Mouse (Mus musculus) hindbrain, embryonic 11.5 days (tissue): ENCODE measurements around the gene Dusp13. TPM values are rescaled to one million over a fixed set of nuclear protein-coding genes. Genes with fewer than 3 reads are reported as not detected.

ENCODE experiments used
- polyA plus RNA-seq: library from polyadenylated mRNA; unstranded; fragments of >200 nt; fragmentation: Nextera tagmentation; extraction: Ambion mirVana; gene quantifications from 2 replicates; pipeline ENCODE4 v1.2.1, GENCODE M21; 2014

Dusp13 gene
- polyA plus RNA-seq, 1 experiment from 2014 or later = not detected

Other genes with a start within 250 kb of the Dusp13 start
- 0.13 TPM in 1 of 2 replicates, not detected in the other for gene Dupd1, start 36.6 kb downstream of the Dusp13 start, polyA plus RNA-seq
- gene Samd8, start 650 bp downstream of the Dusp13 start, polyA plus RNA-seq = 15.6 and 19.9 TPM in 2 replicates
- 312 and 318 TPM in 2 replicates for gene Vdac2, start 74.1 kb upstream of the Dusp13 start, polyA plus RNA-seq
- gene Comtd1, start 97.8 kb upstream of the Dusp13 start, polyA plus RNA-seq = 16.8 and 19.2 TPM in 2 replicates
- 11.8 and 15.4 TPM in 2 replicates for gene Zfp503, start 238.4 kb upstream of the Dusp13 start, polyA plus RNA-seq